Mouse (Mus musculus) hindbrain, embryonic 13.5 days (tissue): ENCODE results near the gene Far1. TPM values are rescaled to one million over a fixed set of nuclear protein-coding genes. Genes with fewer than 3 reads are reported as not detected.

Source experiments
- ATAC-seq: fragments of 200-750 bp; cut with Nextera tagmentation; 2 replicates; pipeline ENCODE4 v1.8.0; 2017; ENCODE audit warnings: moderate TSS enrichment; ENCODE audit not compliant: low FRiP score
- H3K27ac ChIP-seq: fragments of 300-500 bp; sonication (generic); 2 replicates; pipeline ENCODE4 v1.5.1; 2015; ENCODE audit warnings: inconsistent platforms, mild to moderate bottlenecking, moderate library complexity
- H3K27me3 ChIP-seq: fragments of 300-500 bp; sonication (generic); 2 replicates; pipeline ENCODE4 v1.6.1; 2015; ENCODE audit warnings: mild to moderate bottlenecking, inconsistent platforms
- H3K36me3 ChIP-seq: fragments of 300-500 bp; sonication (generic); 2 replicates; pipeline ENCODE4 v1.6.1; 2015; ENCODE audit warnings: mild to moderate bottlenecking, inconsistent platforms
- H3K4me1 ChIP-seq: fragments of 300-500 bp; sonication (generic); replicated peaks from 2 replicates; pipeline ENCODE4 v1.6.1; 2015; ENCODE audit warnings: inconsistent platforms
- H3K4me2 ChIP-seq: fragments of 300-500 bp; sonication (generic); 2 replicates; pipeline ENCODE4 v1.6.1; 2015; ENCODE audit warnings: inconsistent platforms, mild to moderate bottlenecking, moderate library complexity
- H3K4me3 ChIP-seq: fragments of 300-500 bp; sonication (generic); 2 replicates; pipeline ENCODE4 v1.5.1; 2015; ENCODE audit warnings: mild to moderate bottlenecking, inconsistent platforms
- H3K9ac ChIP-seq: fragments of 300-500 bp; sonication (generic); 2 replicates; pipeline ENCODE4 v1.6.1; 2015; ENCODE audit warnings: mild to moderate bottlenecking, inconsistent platforms
- H3K9me3 ChIP-seq: fragments of 300-500 bp; sonication (generic); 2 replicates; pipeline ENCODE4 v1.6.1; 2016; ENCODE audit warnings: inconsistent platforms
- WGBS: fragments of 180-500 bp; shearing (Covaris S2); methylation state at CpG from one replicate; pipeline ENCODE4 v1.1.7; 2015; 5-methylcytosine and 5-hydroxymethylcytosine counted together
- polyA plus RNA-seq: library from polyadenylated mRNA; unstranded; fragments of >200 nt; fragmentation: Nextera tagmentation; extraction: Ambion mirVana; gene quantifications from 2 replicates; pipeline ENCODE4 v1.2.1, GENCODE M21; 2015

The Far1 gene
- polyA plus RNA-seq, 1 experiment from 2014 or later: 67.4 TPM

DNA sequence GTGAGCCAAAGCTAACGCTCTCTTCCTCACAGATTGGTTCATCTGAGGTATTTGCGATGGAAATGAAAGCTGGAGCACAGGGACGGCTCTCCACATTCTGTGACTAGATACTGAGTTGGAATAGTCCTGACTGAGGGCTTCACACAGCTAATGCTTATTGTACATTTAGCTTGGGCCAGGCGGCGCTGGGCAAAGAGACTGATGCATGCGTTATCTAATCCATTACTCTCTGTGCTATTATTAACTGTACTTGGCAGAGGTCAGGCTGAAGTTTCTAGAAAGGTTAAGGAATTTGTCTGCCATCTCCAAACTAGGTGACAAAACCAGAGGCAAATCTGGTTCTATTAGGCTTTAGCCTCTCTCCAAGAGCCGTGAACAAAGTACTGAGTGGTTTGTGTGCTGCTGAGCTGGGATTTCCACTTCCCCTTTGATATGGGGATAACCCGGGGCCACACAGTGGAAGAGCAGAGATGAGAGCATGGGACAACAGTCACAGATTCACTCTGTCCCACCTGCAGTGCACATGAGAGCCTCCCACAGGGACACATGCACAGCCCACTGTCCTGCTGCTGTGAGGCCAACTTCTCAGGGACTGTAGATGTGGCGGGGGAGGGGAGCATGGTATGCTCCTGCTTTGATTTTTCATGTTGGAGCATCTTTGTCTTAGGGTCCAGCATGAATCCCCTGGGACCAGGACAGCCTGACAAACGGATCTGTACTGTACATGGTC lies 100.7 kb downstream of the Far1 start:
- ATAC-seq: no peak
- H3K9ac ChIP-seq: no peak overlapping the region
- H3K4me3 ChIP-seq: no peak overlapping the region
- no peak overlapping the region for H3K4me2 ChIP-seq
- H3K27ac ChIP-seq: no peak overlapping the region
- H3K9me3 ChIP-seq: no peaks in the 10 kb centered on the region
- H3K27me3 ChIP-seq: no peaks in the 10 kb centered on the region
- no peaks in the 10 kb centered on the region for H3K4me1 ChIP-seq
- WGBS: 83% methylated on average over 10 of the region's 10 CpGs
- H3K36me3 ChIP-seq: no peaks in the 10 kb centered on the region

GRCm38 (mm10) chr7:113619166-113619565 lies 105.5 kb downstream of the Far1 start:
- Histone ChIP-seq H3K27ac (no peak overlapping the region), H3K36me3 (no peaks in the 10 kb centered on the region), H3K4me1 (peaks cover 17% of the 10 kb centered on the region), H3K9me3 (no peaks in the 10 kb centered on the region), H3K9ac (no peak overlapping the region), H3K4me3 (no peak overlapping the region), H3K4me2 (no peak overlapping the region), H3K27me3 (no peaks in the 10 kb centered on the region)
- WGBS: 88% methylated on average over 2 of the region's 2 CpGs
- no peak for ATAC-seq

DNA sequence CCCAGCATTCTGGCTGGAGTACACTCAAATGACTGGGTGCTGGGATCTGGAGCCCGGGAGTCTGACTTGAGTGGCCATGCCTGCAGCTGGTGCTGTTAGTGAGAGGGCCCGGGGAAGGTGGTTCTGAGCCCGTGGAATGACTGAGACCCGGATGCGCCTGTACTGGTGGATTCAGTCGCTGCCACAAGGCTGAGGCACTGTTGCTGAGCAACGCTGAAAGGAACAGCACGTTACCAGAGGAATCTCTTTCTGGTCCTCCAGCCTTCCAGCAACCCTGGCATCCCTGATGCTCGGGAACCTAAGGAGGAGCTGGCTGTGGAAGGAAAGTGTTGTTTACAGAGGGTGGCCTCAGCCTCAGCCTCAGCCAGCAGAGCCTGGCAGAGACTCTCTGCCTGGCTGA lies 106.1 kb downstream of the Far1 start:
- peak overlapping the region; percentile 50; the same call in 1 of the 2 replicates for H3K27ac ChIP-seq
- 54% methylated on average over 9 of the region's 9 CpGs for WGBS

More for the DNA sequence above, 106.1 kb downstream of the Far1 start:
- Histone ChIP-seq H3K9ac (no peak overlapping the region), H3K9me3 (no peaks in the 10 kb centered on the region), H3K4me2 (no peak overlapping the region), H3K27me3 (no peaks in the 10 kb centered on the region), H3K4me1 (peaks cover 17% of the 10 kb centered on the region), H3K4me3 (no peak overlapping the region), H3K36me3 (no peaks in the 10 kb centered on the region)
- peak; percentile 65; the same call in 1 of the 2 replicates for ATAC-seq

Other genes with a start within 250 kb of the Far1 start
- 64.2 and 68.7 TPM in 2 replicates for gene Btbd10, start 144.4 kb upstream of the Far1 start, polyA plus RNA-seq
- gene Pth, start 125.3 kb upstream of the Far1 start, polyA plus RNA-seq: not detected in 2 replicates